Mouse (Mus musculus): ENCODE measurements at regions not wholly inside any gene's neighbourhood (a gene's known extent, or its start where the extent isn't known, plus 50 kb on each side); places are given as distances from the start of the nearest gene placed in this dataset.
A peak's percentile ranks its signal among the peaks of the same experiment; 100 is the strongest.

- DNase-seq: no peak
These were observed 819.7 kb upstream of the Acvr2a start for GRCm38 (mm10) chr2:47994185-47994584.

DNA sequence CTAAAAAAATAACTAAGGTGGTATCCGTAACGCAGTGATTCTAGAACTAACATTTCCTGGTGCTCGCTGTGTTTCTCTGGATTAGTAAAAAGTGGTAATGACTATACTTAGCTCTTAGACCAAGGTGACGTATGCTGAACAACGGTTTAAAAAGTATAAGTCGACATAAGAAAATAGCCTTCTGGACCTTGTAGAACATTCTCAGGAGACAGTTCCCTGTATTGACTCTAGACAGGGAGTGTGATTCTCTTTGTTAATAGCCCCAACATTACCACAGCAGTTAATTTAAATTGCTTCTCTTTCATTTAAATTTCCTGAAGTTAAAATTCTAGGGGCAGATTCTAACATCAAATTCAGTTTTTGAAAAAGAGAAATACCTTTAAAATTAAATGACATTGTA, 812.7 kb upstream of the Acvr2a start:
- no peak for DNase-seq

DNA sequence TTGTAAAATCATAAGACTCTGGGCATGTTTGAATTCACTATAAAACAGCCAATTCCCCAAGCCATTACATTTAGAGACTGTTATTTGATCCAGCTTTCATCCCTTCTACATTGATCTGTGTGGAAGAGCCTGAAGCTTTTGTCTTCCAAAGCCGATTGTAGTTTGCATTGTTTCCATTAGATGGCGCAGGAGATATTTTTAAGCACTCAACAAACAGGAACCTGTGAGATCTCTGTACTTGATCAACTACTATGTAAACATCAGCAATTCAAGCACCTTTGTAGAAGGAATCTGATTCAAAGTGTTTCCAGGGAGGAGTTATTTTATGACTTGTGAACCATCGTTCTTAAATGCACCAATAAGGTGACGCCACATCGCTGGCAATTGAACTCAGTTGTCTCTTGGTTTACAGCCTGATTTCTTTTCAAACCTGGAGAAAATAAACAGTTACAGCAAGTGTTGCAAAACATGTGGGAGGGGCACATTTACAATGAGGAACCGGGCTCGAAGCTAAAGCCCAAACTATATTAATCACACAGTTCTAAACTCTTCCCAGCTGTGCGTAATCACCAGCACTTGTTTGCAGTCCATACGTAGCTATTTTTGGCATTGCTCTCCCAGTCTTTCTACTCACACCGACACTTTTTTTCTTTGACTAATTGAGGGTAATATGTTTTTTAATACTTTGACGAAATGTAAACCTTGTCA, 812.0 kb upstream of the Acvr2a start:
- peak; percentile 5 for DNase-seq

DNA sequence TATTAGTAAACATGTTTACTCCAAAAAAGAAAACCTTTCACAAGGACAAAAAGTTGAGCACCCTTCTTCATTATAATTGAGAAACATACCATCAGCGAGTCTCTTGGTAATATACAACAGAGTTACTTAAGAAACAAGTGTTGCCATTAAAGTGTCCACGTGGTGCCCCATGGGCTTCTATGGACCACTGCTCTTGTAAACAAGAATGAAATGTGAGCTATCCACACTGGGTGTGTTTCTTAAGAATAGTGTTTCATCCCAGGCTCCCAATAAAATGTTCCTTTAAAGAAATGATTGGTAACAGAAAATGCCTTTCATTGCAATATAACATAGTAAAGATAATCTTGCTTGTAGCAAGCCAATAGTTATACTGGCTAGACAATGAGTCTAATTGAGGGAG, 803.6 kb upstream of the Acvr2a start:
- DNase-seq: no peak

- no peak for DNase-seq
These were observed 786.4 kb upstream of the Acvr2a start for GRCm38 (mm10) chr2:48027559-48027958.

- no peak for DNase-seq
These were observed 752.5 kb upstream of the Acvr2a start for GRCm38 (mm10) chr2:48061375-48061774.

DNA sequence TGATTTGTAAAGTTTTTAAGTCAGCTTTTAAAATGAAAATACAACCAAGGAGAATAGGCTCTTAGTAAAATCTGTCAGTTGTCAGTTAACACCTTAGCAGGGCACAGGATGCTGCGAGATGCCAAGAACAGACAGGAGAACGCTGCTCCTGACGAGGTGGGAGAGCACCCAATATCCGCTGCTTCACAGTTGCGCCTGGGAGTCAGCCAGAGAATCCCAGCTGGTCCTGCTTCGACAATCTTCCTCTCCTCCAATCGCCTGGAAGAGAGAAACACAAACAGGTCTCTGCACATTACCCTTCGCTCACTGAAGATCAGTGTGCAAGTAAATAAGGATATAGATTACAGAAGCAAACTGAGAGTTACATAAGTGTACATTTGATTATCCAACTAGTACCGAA, 750.5 kb upstream of the Acvr2a start:
- DNase-seq: no peak

- no peak for DNase-seq
These were observed 748.7 kb upstream of the Acvr2a start for GRCm38 (mm10) chr2:48065162-48065561.

DNA sequence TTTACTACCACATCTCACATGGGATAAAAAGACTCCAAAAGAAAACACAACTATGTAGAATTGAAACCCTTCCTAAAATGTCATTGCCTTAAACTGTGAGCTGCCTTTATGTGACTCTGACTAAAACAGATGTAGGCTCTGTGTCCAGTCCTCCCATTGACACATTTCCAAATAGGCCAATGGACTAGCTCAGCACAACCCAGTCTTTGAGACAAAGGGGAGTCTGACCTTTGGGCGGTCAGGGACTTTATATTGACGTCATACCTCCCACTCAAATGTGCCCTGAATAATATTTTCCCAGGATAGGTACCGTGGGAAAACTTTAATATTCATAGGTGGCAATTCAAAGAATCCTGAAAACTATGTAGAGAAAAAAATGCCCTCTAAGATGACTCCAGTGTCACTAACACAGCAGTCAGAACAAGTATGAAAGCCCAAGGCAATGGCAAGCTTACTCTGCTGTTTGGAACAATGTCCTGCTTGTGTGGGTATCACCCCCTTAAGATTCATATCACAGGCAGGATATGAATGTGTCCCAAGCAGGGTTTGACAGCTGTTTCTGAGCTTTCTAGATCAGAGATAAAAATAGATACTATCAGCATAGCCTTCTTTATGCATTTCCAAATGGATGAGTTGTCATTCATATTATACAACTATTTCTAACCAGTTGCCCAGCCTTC, 731.6 kb upstream of the Acvr2a start:
- no peak for DNase-seq

DNA sequence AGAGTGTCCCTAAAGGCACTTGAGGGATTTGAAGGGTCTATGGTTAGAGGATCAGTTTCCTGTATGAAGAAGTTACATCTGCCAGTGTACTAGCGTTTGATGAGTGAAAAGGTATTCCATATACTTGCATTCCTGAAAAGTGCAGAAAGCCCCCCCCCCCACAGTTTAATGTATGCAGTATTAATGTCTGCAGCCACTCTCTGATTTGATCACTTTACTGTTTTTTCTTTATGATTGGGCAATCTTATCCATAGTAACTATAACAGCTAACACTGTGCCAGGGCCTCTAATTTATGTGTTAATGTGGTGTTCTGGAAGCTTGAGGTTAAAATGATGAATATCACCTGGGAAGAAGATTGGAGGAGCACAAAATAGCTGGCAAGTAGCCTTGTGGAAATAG, 715.6 kb upstream of the Acvr2a start:
- DNase-seq: no peak

GRCm38 (mm10) chr2:48098931-48099531, 714.9 kb upstream of the Acvr2a start:
- no peak for DNase-seq

DNA sequence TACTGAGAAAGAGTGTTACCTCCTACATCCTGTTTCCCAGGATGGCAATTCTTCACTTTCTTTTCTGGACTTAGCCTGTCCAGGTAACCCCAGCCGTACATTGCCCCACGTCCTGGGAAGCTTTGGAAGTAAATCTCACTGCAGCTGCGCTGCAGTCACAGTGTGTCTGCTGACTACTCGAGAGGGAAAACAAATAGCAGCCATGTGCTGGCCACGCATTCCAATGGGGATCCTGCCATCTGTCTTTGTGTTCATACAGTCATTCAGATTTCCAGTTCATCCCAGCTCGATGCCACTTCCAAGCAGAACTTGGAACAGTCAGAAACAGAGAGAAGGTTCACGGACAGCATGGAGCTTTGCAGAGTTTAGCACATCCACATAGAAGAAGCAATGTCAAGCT, 690.2 kb upstream of the Acvr2a start:
- DNase-seq: no peak

- DNase-seq: no peak
These were observed 675.8 kb upstream of the Acvr2a start for GRCm38 (mm10) chr2:48138051-48138611.

- no peak for DNase-seq
These were observed 672.6 kb upstream of the Acvr2a start for GRCm38 (mm10) chr2:48141281-48141680.

GRCm38 (mm10) chr2:48154706-48155105, 659.2 kb upstream of the Acvr2a start:
- DNase-seq: no peak

DNA sequence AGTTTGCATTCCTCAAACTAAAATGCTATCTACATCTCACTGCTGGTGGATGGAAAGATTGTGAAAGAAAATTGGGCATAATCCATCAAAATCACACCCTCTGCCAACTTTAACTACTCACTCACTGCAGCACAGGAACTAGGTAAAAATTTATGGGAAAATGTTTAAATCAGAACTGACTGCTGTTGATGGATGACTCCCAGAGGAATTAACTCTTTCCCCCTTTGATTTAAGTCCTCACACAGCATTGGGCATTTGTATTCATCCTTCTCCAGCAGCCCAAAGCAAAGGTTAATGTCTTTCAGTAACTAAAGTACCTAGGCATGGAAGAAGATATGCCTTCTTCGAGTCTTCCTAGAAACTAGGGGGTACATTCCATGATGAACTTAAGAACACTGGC, 641.3 kb upstream of the Acvr2a start:
- DNase-seq: no peak

DNA sequence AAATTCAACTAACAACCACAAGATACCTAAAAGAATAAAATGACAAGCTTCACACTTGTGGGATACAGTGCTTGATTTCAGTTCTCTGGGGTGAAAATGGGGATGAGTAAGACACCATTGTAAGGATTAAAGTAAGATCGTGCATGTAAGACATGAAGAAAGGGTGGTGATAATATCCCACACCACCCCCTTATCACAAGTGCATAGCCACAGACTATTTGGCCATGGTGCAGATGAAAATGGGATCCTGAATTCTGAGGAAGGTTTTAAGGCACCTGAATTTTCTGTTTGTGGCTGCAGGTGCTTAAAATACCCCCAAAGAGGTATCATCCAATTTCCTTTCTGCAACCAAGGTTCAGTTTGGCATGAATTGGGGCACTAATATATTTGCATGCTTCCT, 627.7 kb upstream of the Acvr2a start:
- no peak for DNase-seq

DNA sequence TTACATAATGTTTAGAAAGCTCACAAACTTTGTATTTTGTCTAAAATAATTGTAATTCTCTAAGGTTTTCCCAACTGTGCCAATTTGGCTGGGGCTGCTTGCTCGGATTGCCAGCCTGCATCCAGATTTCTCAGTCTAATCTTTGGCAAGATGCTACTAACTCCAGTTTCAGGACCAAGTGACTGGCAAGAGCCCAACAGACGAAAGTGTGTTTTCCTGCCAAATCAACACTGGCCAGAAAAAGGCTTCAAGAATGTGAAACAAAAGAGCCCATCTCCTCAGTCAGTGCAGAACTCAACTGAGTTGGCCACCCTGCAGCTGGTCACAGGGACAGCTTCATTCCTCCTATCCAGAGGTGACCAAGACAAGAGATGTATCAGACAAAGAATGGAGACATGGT, 627.3 kb upstream of the Acvr2a start:
- no peak for DNase-seq

DNA sequence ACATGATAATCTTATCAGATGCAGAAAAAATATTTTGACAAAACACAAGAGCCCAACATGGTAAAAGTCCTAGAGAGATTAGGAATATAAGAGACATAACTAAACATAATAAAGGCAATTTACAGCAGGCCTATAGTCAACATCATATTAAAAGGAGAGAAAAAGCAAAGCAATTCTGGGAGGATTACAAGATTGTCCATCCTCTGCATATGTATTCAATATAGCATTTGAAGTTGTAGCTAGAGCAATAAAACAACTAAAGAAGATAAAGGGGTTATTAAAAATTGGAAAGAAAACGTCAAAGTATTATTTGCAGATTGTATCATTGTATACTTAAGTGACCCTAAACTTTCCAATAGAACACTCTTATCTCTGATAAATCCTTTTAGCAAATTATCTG, 602.1 kb upstream of the Acvr2a start:
- DNase-seq: no peak

DNA sequence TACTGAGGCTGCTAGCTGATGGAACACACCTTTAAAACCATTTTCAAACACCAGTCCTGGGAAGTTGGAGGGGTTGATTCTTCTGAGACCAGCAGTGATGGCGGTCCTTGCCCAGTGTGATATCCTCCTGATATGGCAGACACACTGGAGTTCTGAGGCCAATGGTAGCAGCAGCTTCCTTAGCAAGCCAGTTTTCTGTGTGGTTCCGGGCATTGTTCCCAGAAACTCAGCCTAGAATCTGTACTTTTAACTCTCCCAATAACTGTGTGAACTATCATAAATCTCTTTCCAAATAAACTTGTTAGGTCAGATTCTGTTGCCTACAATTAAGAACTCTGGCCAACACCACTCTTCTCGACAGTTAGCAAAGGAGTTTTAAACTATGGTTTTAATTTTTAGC, 593.1 kb upstream of the Acvr2a start:
- DNase-seq: no peak

- no peak for DNase-seq
These were observed 590.7 kb upstream of the Acvr2a start for GRCm38 (mm10) chr2:48223084-48223799.

DNA sequence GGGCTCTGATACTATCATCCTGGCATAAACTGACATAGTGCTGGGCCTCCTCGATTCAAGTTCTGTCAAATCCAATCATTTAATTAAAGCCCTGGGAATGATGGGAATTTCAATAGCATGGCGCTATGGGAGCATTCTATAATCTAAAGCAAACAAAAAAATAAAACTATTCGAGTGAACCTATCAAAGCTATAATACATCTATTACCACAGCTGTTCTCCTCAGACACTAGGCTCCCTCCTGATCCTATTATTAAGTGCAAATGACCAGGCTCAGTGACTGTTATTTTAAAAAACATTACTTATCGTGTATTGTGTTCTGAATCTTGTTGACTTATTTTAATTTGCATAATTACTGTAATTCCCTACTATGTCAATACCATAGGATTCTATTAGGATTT, 563.7 kb upstream of the Acvr2a start:
- DNase-seq: no peak

GRCm38 (mm10) chr2:48260299-48260698, 553.6 kb upstream of the Acvr2a start:
- DNase-seq: no peak
